Mouse (Mus musculus): ENCODE measurements around the gene Espl1. TPM values are rescaled to one million over a fixed set of nuclear protein-coding genes. Genes with fewer than 3 reads are reported as not detected.

Espl1 gene
- total RNA-seq (2021), result 10 to 100 TPM in 1 of 2 experiments, 1 to 10 TPM in 1; 7.5 to 10.7 TPM

DNA sequence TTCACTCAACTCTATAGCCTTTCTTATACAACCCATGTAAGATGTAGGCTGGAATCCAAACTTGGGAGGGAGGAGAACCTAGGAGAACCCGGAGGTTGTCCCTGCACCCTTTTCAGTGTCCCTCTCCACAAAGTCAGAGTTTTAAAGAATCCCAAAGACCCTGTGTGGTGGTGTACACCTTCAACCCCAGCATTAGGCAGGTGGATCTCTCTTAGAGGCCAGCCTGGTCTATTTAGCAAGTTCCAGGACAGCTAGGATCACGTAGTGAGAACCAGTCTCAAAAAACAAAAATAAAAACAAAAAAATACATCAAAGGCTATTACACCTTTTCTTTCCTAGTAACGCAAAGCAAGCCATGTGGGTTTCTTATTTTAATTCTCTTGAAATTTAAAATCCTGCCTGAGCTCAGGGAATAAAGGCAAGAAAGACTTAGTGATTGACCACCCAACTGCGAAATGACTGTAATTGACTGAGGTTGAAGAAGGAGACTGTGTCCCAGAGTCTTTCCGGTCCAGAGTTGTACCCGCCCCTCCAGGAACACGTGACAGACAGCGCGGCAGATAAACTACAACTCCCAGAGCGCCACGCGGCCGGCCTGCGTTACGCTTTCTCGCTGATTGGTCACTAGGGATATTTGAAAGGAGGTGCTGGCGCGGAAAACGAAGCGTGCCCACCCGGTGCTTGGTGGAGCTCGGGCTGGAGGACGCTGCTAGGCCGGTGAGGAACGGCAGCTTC, at the start of gene Espl1:
Gene Espl1 (plus strand): TSS at position 634 of the 735 bp plus-strand sequence.
- intact Hi-C loops (cut with DNase I), result no loop called here
- DNase-seq, result peak; percentile 96 to 97

DNA sequence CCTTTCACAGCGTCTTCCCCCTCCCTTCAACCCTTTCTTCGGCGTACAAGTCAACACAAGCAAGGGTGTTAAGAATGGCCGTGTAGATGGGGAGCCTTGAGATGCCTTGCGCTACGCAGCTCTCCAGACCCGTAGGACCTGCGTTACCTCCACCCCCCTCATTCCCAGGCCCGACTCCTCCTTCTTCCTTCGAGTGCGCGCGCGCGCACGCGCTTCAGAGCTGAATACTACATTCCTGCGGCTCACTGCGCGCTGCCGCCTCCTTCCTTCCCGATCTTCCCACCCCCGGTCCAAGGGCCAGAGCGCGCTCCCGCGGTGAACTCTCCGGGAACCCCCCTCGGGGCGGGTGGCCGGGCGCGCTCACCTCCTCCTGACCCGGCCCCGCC, 49.2 kb upstream of the Espl1 start:
- intact Hi-C loops (cut with DNase I), result loop anchor here (1.0 kb wide), 1 partner anchor 32 kb away; the partner anchor contains the start of gene Mfsd5
- peak; percentile 96 to 97 for DNase-seq

DNA sequence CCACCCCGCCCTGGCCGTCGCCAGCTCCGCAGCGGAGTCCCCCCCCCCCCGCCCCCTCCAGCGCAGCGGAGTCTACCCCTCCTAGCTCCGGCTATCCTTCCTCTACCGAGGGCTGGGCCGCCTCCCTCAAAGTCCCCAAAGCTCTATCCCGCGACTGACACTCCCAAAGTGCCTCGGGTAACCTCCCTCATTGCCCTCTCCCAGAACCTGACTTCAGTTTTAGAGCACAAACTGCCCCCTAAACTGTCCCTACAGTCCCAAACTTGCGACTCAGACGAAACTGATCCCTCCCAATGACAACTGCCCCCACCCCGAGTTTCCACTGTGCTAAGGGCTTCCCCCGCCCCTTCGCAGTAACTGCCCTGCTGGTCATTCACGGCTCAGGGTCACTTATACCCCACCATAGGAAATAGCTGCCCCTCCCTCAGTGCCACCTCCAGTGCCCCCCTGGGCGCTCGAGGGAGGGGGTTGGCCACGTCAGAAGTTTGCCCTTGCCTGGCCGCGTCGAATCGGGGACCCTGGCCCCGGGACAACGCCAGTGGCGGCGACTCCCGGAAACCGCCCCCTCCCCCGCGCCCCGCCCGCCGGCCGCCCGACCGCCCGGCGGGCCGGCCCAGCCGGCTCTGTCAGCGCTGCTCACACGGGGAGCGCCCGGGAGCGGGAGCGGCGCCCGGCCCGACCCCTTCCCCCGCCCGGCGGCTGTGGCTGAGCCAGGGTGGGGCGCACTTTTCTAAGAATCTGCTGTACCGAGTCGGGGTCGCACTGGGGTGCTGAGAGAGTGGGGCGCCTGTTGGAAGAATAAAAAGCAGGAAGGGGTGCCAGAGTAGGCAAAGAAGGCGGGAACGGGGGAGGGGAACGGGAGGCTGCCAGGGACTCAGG, 48.6 kb upstream of the Espl1 start:
- peak; percentile 87 to 89 for DNase-seq
- intact Hi-C loops (cut with DNase I), result no loop called here

DNA sequence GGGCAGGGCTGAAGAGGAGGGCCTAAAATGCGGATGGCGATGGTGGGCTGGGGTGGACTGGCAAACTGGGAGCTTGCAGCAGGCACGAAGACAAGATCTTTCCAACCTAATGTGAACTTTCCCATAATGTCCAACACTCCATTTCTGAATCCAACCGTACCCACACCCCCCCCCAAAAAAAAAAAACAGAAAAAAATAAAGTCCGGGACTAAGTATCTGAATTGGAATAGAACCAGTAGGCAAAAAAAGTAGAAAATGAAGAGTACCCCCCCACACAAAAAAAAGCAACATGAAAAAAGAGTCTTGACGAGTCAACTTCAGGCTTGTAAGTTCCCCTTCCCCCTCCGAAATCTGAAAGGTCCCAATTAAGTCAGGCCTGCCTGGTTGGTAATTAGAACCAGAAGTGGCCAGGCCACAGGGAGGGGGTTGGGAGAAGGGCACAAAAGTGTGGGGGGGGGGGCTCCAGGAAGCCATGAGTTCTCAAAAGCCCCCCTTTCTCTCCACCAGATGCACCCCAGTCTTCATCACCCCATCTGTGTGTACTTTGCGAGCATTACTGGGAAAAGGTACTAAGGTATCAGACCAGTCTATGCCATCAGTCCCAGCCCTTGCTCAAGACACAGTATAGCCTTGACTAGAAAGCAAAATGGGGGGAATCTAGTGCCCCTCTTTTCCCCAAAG, 47.8 kb upstream of the Espl1 start:
- intact Hi-C loops (cut with DNase I), result no loop called here
- DNase-seq, result no peak

DNA sequence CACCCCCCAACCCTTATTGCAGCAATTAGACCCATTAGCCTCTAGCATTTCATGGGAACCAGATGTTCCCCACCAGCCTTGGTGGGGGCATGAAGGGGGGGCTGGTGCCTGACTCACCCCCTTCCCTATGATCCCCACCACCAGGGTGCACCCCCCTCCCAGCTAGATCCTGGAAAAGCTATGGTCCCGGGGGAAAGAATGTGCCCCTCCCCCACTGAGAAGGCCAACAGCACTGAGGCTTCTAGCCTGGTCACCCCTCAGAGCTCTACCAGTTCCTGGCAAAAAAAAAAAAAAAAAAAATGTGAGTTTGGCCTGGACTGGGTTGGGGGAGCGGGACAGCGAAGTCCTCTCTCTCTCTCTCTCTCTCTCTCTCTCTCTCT, 47.3 kb upstream of the Espl1 start:
- intact Hi-C loops (cut with DNase I), result no loop called here
- no peak for DNase-seq

DNA sequence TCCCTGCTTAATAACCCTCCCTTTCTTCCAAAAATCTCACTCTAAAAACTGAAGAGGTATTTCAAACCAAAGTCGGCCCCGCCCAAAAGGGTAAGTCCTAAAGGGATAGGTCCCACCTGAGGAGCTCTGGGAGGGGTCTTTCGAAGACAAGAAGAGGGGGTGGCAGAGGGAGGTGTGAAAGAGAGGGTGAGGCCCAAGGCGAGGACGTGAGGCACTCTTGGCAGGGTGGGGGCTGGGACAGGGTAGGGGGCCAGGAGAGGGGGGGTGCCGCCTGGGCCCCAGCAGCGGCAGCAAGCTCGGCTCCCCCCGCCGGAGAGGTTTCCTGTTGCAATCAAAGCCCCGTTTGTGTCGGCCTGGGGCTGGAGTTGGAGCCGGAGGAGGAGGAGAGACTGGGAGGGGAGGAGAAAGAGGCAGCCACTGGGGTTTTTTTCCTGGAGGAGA, 46.8 kb upstream of the Espl1 start:
- peak; percentile 49 to 55 for DNase-seq
- intact Hi-C loops (cut with DNase I), result no loop called here

DNA sequence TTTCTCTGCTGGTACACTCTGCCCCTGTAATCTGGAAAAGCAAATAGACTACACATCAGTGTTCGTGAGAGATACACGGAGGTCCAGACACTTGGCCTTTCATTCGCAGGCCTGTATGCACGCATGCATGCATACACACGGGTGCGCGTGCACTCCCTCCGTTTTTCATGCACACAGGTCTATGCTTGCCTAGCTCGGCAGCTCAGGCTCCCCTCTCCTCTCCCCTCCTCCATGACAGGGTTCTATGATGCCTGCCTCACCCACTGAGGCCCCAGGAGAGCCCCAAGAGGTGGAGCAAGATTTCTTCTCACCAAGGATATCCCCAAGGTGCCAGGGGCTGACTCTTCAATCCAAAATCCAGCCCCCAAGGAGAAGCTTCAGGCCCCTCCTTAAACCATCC, 46.1 kb upstream of the Espl1 start:
- intact Hi-C loops (cut with DNase I), result no loop called here
- no peak for DNase-seq

DNA sequence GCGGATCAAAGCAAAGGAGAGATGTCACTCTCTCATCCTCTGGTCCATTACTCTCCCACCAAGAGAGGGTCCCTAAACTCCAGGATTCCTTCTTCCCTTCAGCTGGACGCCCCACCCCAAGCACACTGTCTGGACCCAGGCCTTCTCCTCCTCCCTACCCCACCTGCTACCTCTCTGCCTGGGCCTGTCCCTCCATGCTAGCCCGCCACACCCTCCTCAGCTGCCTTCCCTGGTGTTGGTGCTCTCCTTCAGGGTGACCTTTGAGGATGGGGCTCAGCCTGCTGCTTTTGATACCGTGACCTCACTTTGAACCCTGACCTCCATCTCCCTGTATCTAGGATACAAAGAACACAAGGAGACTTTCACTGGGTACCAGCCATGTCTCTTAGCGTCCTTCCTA, 45.5 kb upstream of the Espl1 start:
- intact Hi-C loops (cut with DNase I), result no loop called here
- no peak for DNase-seq

DNA sequence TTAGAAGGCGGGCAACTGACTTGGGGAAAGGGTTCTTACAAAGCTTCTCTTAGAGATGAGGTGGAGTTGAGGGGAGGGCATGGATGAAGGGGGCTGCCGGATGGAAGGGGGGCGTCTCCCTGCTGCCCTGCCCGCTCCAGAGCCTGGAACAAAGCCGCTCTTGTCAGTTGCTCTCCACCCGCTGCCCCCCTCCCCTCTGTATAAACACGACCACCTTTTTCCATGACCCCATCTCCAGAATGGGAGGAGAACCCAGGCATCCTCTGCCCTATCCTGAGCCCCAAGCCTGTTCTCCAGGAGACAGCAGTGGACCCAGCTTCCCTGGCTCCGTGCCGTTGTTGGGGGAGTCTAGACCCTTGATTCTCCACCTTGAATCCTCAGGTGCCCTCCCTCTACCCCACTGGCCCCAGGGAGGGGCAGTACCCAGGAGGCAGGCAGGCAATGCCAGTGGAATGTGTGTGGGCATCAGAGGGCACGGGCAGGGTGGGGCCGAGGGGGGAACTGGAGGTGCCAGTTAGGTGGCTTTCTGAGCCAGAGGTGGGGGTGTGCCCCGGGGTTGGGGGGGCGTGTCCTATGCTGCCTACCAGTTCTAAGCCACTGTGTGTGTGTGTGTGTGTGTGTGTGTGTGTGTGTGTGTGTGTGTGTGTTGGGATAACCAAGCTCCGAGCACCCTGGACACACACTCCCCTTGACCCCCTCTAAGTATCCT, 40.4 kb upstream of the Espl1 start:
- intact Hi-C loops (cut with DNase I), result no loop called here
- no peak for DNase-seq

DNA sequence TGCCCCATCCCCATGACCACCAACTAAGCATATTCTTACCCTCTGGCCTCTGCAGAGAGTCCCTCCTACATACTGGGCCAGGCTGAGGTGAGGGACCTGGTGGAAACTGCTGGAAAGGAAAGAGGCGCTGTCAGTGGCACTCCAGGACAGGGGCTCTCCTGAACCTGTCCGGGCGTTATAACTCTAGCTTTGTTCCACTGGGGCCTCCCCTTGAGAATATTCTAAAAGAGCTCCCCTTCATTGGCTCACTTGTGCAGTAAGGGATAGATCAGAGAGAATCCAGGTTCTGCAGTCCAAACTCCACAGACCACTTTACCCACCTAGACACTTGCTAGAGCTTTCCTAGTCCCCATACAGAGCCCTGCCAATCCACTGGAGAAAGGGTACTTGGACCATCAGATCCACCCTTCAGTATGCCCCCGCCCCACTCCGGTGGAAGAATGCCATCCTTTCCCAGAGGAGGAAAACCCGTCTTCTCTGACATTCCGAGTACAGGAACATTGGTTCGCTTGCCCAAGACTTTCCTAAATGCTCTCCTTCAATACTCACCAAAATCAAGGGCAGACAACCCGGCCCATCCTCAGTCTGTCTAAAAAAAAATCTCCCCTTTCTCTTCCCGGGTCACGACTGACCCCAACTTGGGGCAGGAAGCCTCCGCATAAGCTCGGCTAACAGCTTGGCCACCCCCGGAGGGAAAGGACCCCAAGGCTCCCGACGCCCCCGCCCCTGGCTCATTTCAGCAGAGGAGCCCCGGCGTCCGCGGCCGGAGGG, 39.5 kb upstream of the Espl1 start:
- intact Hi-C loops (cut with DNase I), result no loop called here
- peak in 1 of 2 experiments; percentile 34 for DNase-seq

DNA sequence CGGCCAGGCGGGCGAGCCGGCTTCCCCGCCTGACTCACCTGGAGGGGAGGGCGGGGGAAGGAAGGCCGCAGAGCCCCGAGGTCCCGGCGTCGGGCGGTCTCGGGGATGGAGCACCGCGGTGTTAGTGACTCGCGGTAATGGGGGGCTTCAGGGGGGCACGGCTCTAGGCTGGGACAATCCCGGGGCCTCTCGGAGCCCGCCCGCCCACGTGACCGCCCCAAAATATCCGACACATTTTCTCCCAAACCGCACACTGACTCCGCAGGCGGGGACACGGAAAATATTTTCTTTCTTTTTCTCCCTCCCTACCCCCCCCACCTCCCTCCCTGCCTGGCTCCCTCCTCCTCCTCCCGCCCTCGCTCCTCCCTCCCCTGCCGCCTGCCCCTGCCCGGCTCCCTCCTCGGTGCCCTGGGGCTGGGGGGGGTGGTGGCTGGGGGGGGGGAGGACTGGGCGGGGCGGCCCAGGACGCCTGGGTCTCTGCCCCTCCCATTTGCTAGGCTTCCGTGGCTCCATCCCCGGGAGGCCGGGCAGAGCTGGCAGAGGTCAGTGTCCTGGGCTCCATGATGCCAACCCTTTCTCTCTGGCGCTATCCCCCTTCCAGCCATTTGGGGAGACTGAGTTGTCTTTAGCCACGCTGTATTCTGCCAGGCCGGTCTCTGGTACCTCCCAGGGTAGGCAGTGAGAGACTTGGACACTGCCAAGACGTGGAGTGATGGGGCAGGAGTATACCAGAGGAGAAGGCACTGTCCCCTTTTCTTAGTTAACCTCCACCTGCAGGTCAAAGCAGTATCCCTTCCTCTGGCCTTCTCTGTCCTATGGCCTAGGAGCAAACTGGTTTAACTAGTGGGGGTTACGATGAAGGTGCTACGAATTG, 38.6 kb upstream of the Espl1 start, which contains the start of gene Rarg:
Gene Rarg (minus strand): TSS at position 316 of the 874 bp plus-strand sequence.
- DNase-seq, result peak; percentile 44 to 51

DNA sequence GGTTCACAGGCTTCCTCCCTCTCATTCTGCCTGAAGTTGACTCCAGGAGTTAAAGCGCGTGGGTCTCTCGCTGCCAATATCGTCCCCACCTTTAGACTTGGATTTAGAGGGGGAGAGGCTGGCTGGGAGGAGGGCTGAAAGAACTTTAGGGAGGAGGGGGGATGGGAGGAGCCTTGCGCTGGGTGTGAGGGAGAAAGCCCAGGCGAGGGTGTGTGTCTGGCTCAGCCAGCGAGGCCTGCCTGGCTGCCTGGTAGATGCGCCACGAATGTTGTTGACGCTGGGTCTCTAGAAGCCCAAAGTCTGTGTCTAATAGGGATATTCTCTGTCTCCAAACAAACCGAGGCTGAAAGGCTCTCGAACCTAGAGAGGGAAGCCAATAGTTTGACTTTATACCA, 38.0 kb upstream of the Espl1 start:
- peak; percentile 59 to 61 for DNase-seq
- intact Hi-C loops (cut with DNase I), result no loop called here

More for the DNA sequence above, 38.6 kb upstream of the Espl1 start, which contains the start of gene Rarg:
- intact Hi-C loops (cut with DNase I), result no loop called here

DNA sequence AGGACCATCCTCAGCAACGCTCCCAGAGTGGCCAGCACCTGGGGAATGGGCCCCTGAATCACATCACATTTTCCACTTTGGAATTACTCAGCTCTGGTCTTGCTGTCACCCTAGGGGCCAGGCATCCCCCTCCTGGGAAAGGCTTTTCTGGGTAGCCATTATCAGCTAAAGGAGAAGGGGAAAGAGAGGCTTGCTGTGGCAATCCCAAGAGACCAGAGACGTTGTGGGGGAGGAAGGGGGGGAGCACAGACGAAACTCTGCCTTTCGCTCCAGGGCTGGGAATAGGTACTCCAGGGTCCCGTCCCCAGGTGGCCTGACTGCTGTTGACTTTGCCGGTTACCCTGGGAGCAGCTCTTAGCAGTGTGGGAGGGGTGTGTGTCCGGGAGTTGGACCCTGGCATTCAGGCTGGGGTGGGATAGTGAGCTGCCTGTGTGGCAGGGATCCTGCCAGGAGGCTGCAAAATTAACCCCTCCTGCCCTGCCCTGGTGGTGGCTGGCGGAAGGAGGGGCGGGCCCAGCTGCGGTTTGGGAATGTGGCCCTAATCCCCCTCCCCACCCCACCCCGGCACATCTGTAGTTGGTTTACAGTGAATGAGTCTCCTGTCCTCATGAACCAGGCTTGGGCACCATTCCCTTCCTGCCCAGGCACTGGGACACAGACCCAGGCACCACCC, 37.3 kb upstream of the Espl1 start:
- no peak for DNase-seq
- intact Hi-C loops (cut with DNase I), result no loop called here

DNA sequence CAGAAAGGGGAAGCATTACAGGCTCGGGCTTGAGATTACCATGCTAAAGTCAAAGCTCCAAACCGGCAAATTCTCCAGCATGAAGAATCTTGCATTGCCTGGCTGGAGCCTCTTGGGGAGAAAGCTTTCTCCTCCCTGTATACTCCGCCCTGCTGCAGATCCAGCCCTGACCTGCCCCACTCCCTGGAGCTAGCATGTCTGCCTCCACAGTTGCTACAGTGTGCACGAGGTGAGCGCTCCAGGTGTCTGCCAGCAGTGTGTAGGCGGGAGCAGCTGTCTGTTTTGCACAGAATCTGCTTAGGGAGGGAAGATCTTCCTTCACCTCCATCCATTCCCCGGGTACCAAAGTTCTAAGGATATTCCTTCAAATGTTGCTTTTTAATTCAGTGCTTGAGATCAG, 33.5 kb upstream of the Espl1 start:
- intact Hi-C loops (cut with DNase I), result no loop called here
- no peak for DNase-seq

DNA sequence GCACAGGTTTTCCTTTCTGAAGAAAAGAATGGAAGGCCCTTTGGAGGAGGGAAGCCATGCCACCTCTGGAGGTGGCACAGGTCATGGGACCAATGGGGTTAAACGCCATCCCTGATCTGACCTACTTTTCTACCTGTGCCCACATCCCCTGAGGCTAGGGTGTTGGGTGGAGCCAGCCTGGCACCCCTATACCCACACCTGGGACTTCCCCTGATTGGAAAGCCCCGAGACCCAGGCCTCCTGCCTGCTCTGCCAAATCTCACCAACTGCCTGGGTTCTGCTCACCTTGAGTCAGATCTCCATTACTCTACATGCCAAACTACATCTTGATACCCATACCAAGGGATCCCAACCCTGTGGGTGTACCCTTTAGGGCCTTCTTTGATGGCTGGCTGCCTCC, 33.0 kb upstream of the Espl1 start:
- intact Hi-C loops (cut with DNase I), result no loop called here
- no peak for DNase-seq

DNA sequence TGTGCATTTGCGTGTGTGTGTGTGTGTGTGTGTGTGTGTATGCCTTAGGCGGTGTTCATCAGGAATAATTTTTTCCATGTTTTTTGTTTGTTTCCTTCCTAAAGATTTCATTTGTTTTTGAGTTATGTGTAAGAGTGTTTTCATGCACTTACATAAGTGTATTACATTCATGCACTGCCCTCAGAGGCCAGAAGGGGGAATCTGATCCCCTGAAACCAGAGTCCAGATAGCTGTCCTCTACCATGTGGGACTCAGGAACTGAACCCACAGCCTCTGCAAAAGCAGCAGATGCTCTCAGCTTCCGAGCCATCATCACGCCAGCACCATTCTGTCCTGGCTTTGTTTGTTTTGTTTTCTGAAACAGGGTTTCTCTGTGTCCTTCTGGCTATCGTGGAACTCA, 30.5 kb upstream of the Espl1 start:
- intact Hi-C loops (cut with DNase I), result no loop called here
- no peak for DNase-seq

DNA sequence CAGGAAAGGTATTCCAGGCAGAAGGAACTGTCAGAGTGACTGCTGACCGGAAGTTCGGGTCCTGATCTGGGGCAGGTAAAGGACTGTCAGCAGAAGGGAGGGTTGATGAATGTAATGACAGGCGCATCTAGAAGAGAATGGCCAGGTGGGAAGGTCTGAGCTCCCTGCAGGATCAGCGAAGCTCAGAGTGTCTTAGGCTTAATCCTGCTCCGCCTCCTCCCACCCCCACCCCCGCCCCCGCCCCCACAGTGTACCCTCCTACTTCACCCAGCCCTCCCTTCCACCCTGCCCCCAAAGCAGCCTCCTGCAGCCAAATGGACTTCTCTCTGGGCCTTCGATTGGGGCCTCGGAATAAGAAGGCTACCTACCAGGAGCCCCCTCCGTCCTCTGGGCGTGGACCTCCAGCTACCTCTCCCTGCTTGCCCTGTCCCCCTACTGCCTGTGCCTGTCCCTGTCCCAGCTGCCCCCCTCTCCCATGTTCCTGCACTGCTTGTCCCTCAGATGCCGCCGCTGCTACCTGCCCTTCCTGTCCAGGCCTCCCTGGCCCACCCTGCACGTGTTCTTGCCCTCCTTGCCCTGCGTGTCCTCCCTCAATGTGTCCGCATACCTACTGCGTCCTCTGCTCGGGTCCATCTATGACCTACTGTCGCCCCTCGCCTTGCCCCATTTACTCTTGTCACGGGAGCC, 25.6 kb upstream of the Espl1 start, which contains the start of gene Gm9918:
Gene Gm9918 (plus strand): TSS at position 290 of the 687 bp plus-strand sequence.
- DNase-seq, result no peak
- intact Hi-C loops (cut with DNase I), result loop anchor here (5.0 kb wide), 1 partner anchor 33 kb away; no protein-coding TSS in a partner anchor

All from heart, postnatal 10 days (tissue).